Mouse (Mus musculus) E14TG2a.4 (cell line): Measurements from ENCODE around the gene Hnrnpdl.

Experiments used
- CTCF ChIP-seq: conservative IDR thresholded peaks from 2 replicates; pipeline ENCODE4 v1.5.1; 2014; ENCODE audit warnings: low read length
- POU5F1 ChIP-seq: IDR thresholded peaks from 2 replicates; pipeline ENCODE4 v1.6.1; 2014; ENCODE audit warnings: low read length, borderline replicate concordance

GRCm38 (mm10) chr5:100047143-100047640 is 7.7 kb upstream of the Hnrnpdl start:
- no peak for TF ChIP-seq CTCF
- no peak for TF ChIP-seq POU5F1
